Mouse (Mus musculus): Measurements from ENCODE around the gene Fbxl12. TPM values are rescaled to one million over a fixed set of nuclear protein-coding genes. Genes with fewer than 3 reads are reported as not detected.

The Fbxl12 gene
- total RNA-seq, 1 experiment, result 13.0 TPM

DNA sequence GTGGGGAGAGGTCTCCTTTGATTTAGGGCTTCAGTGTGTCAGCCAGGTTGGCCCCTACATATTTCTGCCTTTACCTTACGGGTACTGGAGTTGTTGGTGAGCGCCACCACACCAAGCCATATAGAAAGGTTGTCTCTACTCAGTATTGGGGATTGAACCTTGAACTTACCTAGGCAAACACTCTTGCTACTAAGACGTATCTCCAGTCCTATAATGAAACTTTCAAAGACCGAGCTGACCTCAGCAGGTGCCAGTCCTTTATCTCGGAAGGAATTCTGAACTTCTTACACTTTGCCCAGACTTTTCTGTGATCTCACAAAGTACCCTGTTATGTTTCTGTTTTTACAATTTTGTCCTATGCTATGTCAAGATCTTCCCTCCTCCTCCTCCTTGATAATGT lies 32.6 kb downstream of the Fbxl12 start:
- H3K27ac ChIP-seq (ENCODE audit: insufficient read depth, low read depth, low read length, poor library complexity, severe bottlenecking), result no peak overlapping the region
- H3K9me3 ChIP-seq (ENCODE audit: control insufficient read depth, insufficient read depth, low read depth, low read length), result no peaks in the 10 kb centered on the region
- no peak overlapping the region for H3K9ac ChIP-seq (ENCODE audit: insufficient read depth, low read depth, low read length, poor library complexity, severe bottlenecking)
- no peak overlapping the region for H3K4me3 ChIP-seq (ENCODE audit: insufficient read depth in 1 of 2, low read depth in 1 of 2, low read length in 2 of 2, poor library complexity in 1 of 2, severe bottlenecking in 1 of 2)
- TF ChIP-seq CHD2 (IDR thresholded peaks at IDR 0.05; ENCODE audit: low read depth, low read length) (no peak), MAFK (IDR thresholded peaks at IDR 0.05; ENCODE audit: insufficient read depth, low read depth, low read length) (no peak), HCFC1 (IDR thresholded peaks at IDR 0.05; ENCODE audit: borderline replicate concordance, insufficient read depth, low read length) (no peak), ZNF384 (IDR thresholded peaks at IDR 0.05; ENCODE audit: low read depth, low read length) (no peak)
- no peaks in the 10 kb centered on the region for H3K36me3 ChIP-seq (ENCODE audit: control insufficient read depth, insufficient read depth, low read length, poor library complexity, severe bottlenecking)
- DNase-seq (ENCODE audit: low read depth, low spot score), result no peak
- in situ Hi-C loops (cut with MboI; ENCODE audit: low sequenced_read_pairs in 2 of 2, unreplicated experiment in 2 of 2), result no loop called here
- H3K4me1 ChIP-seq (ENCODE audit: control insufficient read depth in 2 of 2, insufficient read depth in 2 of 2, low read length in 2 of 2, poor library complexity in 1 of 2), result no peaks in the 10 kb centered on the region

DNA sequence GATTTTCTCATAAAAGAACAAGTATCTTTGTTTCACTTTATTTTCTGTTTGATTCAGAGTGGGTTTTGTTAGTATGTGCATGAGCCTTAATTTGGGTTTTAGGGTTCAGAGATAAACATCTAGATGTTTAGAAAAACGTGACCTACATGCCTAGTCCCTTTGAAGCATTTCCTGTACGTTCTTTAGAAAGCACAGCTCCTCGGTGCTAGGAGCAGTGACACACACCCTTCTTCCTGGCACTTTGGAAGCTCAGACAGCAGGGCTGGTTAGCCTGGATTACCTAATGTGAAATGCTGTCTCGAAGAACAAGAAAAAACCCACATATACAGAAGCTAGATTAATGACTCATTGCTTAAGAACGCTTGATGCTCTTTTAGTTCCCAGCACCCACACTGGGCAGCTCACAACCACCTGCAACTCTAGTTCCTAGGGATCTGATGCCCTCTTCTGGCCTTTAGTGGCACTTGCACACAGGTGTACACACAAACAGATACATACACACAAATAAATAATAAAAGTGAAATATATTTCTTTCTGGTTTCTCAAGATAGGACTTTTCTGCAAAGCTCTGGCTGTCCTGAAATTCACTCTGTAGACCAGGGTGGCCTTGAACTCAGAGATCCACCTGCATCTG lies 34.6 kb downstream of the Fbxl12 start:
- Histone ChIP-seq H3K9me3 (ENCODE audit: control insufficient read depth, insufficient read depth, low read depth, low read length) (no peaks in the 10 kb centered on the region), H3K9ac (ENCODE audit: insufficient read depth, low read depth, low read length, poor library complexity, severe bottlenecking) (no peak overlapping the region), H3K36me3 (ENCODE audit: control insufficient read depth, insufficient read depth, low read length, poor library complexity, severe bottlenecking) (no peaks in the 10 kb centered on the region), H3K27ac (ENCODE audit: insufficient read depth, low read depth, low read length, poor library complexity, severe bottlenecking) (no peak overlapping the region), H3K4me1 (ENCODE audit: control insufficient read depth in 2 of 2, insufficient read depth in 2 of 2, low read length in 2 of 2, poor library complexity in 1 of 2) (peaks cover 0 to 3% of the 10 kb centered on the region in 2 experiments; a peak in 1 of 4 replicates), H3K4me3 (ENCODE audit: insufficient read depth in 1 of 2, low read depth in 1 of 2, low read length in 2 of 2, poor library complexity in 1 of 2, severe bottlenecking in 1 of 2) (no peak overlapping the region)
- DNase-seq (ENCODE audit: low read depth, low spot score), result no peak
- TF ChIP-seq HCFC1 (IDR thresholded peaks at IDR 0.05; ENCODE audit: borderline replicate concordance, insufficient read depth, low read length) (no peak), ZNF384 (IDR thresholded peaks at IDR 0.05; ENCODE audit: low read depth, low read length) (no peak), ZC3H11A (IDR thresholded peaks at IDR 0.05; ENCODE audit: borderline replicate concordance, low read depth, low read length) (no peak)
- in situ Hi-C loops (cut with MboI; ENCODE audit: low sequenced_read_pairs in 2 of 2, unreplicated experiment in 2 of 2), result no loop called here

DNA sequence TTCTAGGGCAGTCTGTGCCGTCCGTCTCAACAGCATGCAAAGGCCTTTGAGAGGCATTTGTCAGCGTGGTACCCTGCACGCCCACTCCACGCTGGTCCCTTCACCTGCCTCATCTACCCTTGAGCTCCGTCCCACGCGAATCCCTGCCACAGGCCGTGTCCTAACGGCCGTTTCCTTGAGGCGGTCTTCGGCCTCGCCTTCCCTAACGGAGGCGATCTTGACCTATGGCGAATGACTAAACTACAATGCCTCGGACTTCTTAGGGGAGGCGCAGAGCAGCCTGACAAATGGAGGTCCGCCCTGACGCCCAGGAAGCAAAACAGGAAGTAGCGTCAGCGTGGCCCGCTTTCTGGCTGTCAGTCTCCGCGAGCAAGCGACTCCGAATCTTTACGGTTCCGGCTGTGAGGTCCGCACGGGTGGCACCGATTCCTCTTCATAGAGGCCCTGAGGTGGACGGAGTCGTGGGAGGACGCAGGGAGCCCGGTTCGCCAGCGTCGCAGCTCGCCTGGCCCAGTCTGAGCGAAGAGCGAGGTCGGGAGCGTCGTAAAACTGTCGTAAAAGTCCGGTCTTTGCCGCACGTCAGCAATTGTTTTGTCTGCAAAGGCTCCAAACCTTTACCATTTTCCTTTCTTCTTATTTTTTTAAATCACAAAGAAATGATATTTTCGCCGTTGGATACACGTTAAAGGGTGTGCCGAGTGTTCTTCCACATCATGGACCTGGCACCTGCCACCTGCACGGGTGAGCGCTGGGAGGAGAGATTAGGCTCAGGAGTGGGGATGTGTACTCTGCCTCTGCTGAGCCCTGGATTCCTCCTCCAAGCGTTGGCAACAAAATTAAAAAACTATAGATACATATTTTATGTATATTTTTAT lies 37.2 kb downstream of the Fbxl12 start:
- no peak for TF ChIP-seq ZNF384 (IDR thresholded peaks at IDR 0.05; ENCODE audit: low read depth, low read length)
- TF ChIP-seq CHD2 (IDR thresholded peaks at IDR 0.05; ENCODE audit: low read depth, low read length), result no peak
- 0 out of 2 replicates have a peak, but pooled peaks have one; percentile 31 for TF ChIP-seq HCFC1 (IDR thresholded peaks at IDR 0.05; ENCODE audit: borderline replicate concordance, insufficient read depth, low read length)
- TF ChIP-seq ZC3H11A (IDR thresholded peaks at IDR 0.05; ENCODE audit: borderline replicate concordance, low read depth, low read length), result no peak
- TF ChIP-seq MAFK (IDR thresholded peaks at IDR 0.05; ENCODE audit: insufficient read depth, low read depth, low read length), result 0 out of 2 replicates have a peak, but pooled peaks have one; percentile 42
- Histone ChIP-seq H3K9me3 (ENCODE audit: control insufficient read depth, insufficient read depth, low read depth, low read length) (no peaks in the 10 kb centered on the region), H3K4me3 (ENCODE audit: insufficient read depth in 1 of 2, low read depth in 1 of 2, low read length in 2 of 2, poor library complexity in 1 of 2, severe bottlenecking in 1 of 2) (peak overlapping the region; percentile 98 to 99), H3K9ac (ENCODE audit: insufficient read depth, low read depth, low read length, poor library complexity, severe bottlenecking) (peak overlapping the region; percentile 99), H3K4me1 (ENCODE audit: control insufficient read depth in 2 of 2, insufficient read depth in 2 of 2, low read length in 2 of 2, poor library complexity in 1 of 2) (peaks cover 0 to 4% of the 10 kb centered on the region in 2 experiments; a peak in 1 of 4 replicates), H3K36me3 (ENCODE audit: control insufficient read depth, insufficient read depth, low read length, poor library complexity, severe bottlenecking) (no peaks in the 10 kb centered on the region), H3K27ac (ENCODE audit: insufficient read depth, low read depth, low read length, poor library complexity, severe bottlenecking) (peak overlapping the region; percentile 92)
- DNase-seq (ENCODE audit: low read depth, low spot score), result peak; percentile 81
- in situ Hi-C loops (cut with MboI; ENCODE audit: low sequenced_read_pairs in 2 of 2, unreplicated experiment in 2 of 2), result no loop called here

DNA sequence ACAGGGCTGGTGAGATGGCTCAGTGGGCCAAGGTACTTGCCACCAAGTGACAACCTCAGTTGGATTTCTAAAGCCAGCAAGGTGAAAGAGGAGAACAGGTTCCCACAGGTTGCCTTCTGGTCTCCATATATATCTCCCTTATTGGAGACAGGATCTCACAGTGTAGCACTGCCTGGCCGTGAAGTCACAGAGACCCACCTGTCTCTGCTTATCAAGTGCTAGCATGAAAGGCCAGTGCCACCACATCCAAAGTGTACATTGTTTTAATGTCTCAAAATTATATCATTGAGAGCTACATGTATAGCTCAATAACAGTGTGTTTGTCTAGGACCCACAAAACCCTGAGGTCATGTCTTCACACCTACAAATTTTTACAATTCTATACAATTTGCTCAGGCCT lies 38.3 kb downstream of the Fbxl12 start:
- in situ Hi-C loops (cut with MboI; ENCODE audit: low sequenced_read_pairs in 2 of 2, unreplicated experiment in 2 of 2), result no loop called here
- Histone ChIP-seq H3K27ac (ENCODE audit: insufficient read depth, low read depth, low read length, poor library complexity, severe bottlenecking) (no peak overlapping the region), H3K9me3 (ENCODE audit: control insufficient read depth, insufficient read depth, low read depth, low read length) (no peaks in the 10 kb centered on the region), H3K4me1 (ENCODE audit: control insufficient read depth in 2 of 2, insufficient read depth in 2 of 2, low read length in 2 of 2, poor library complexity in 1 of 2) (peaks cover 0 to 4% of the 10 kb centered on the region in 2 experiments; a peak in 1 of 4 replicates), H3K4me3 (ENCODE audit: insufficient read depth in 1 of 2, low read depth in 1 of 2, low read length in 2 of 2, poor library complexity in 1 of 2, severe bottlenecking in 1 of 2) (peak overlapping the region in 1 of 2 experiments; percentile 98; a peak in 1 of 4 replicates), H3K36me3 (ENCODE audit: control insufficient read depth, insufficient read depth, low read length, poor library complexity, severe bottlenecking) (no peaks in the 10 kb centered on the region), H3K9ac (ENCODE audit: insufficient read depth, low read depth, low read length, poor library complexity, severe bottlenecking) (peak overlapping the region; percentile 2; the same call in 1 of the 2 replicates)
- DNase-seq (ENCODE audit: low read depth, low spot score), result no peak
- no peak for TF ChIP-seq MAFK (IDR thresholded peaks at IDR 0.05; ENCODE audit: insufficient read depth, low read depth, low read length)

Data from ES-E14 (cell line).